Mouse (Mus musculus): ENCODE measurements around the gene Gm5105. TPM values are rescaled to one million over a fixed set of nuclear protein-coding genes. Genes with fewer than 3 reads are reported as not detected.
A peak's percentile ranks its signal among the peaks of the same experiment; 100 is the strongest.

Gene Gm5105
- polyA plus RNA-seq, 1 experiment from 2014 or later = not detected

GRCm38 (mm10) chr3:138064732-138065645 lies 2.2 kb downstream of the Gm5105 start, which contains the start of gene 1110002E22Rik:
Gene 1110002E22Rik, plus strand, starts transcription at chr3:138065052.
- peaks cover 21% of the 10 kb centered on the region for H3K4me1 ChIP-seq
- WGBS = 77% methylated on average over 33 of the region's 33 CpGs
- H3K4me3 ChIP-seq = no peak within 1 kb of the TSS
- no peak; the same call in 1 of the 2 replicates for ATAC-seq
- no peaks in the 10 kb centered on the region for H3K27me3 ChIP-seq
- no peak within 1 kb of the TSS for H3K4me2 ChIP-seq
- no peak within 1 kb of the TSS for H3K9ac ChIP-seq
- H3K36me3 ChIP-seq (ENCODE audit: poor library complexity, severe bottlenecking) = no peaks in the 10 kb centered on the region
- H3K27ac ChIP-seq = peak within 1 kb of the TSS; percentile 6; the same call in 1 of the 2 replicates
- H3K9me3 ChIP-seq (replicated peaks) = no peaks in the 10 kb centered on the region

GRCm38 (mm10) chr3:138063731-138064329 lies 3.4 kb downstream of the Gm5105 start:
- no peaks in the 10 kb centered on the region for H3K9me3 ChIP-seq (replicated peaks)
- no peak overlapping the region for H3K9ac ChIP-seq
- H3K4me1 ChIP-seq = peaks cover 21% of the 10 kb centered on the region
- ATAC-seq = peak; percentile 36; the same call in 1 of the 2 replicates
- 69% methylated on average over 14 of the region's 14 CpGs for WGBS
- H3K27me3 ChIP-seq = no peaks in the 10 kb centered on the region
- no peak overlapping the region for H3K27ac ChIP-seq
- H3K36me3 ChIP-seq (ENCODE audit: poor library complexity, severe bottlenecking) = no peaks in the 10 kb centered on the region
- H3K4me3 ChIP-seq = no peak overlapping the region
- H3K4me2 ChIP-seq = no peak overlapping the region

GRCm38 (mm10) chr3:138062673-138063072 lies 4.5 kb downstream of the Gm5105 start:
- Histone ChIP-seq H3K36me3 (ENCODE audit: poor library complexity, severe bottlenecking) (no peaks in the 10 kb centered on the region), H3K27ac (no peak overlapping the region), H3K9ac (no peak overlapping the region), H3K9me3 (replicated peaks) (no peaks in the 10 kb centered on the region), H3K4me3 (no peak overlapping the region), H3K4me1 (peaks cover 21% of the 10 kb centered on the region), H3K27me3 (no peaks in the 10 kb centered on the region), H3K4me2 (no peak overlapping the region)
- ATAC-seq = no peak
- WGBS = 87% methylated on average over 4 of the region's 4 CpGs

GRCm38 (mm10) chr3:138061205-138061911 lies 5.8 kb downstream of the Gm5105 start:
- Histone ChIP-seq H3K9ac (no peak overlapping the region), H3K27me3 (no peaks in the 10 kb centered on the region), H3K4me3 (no peak overlapping the region), H3K4me1 (peaks cover 17% of the 10 kb centered on the region), H3K36me3 (ENCODE audit: poor library complexity, severe bottlenecking) (no peaks in the 10 kb centered on the region), H3K9me3 (replicated peaks) (no peaks in the 10 kb centered on the region), H3K4me2 (no peak overlapping the region), H3K27ac (no peak overlapping the region)
- no peak for ATAC-seq
- 92% methylated on average over 9 of the region's 9 CpGs for WGBS

GRCm38 (mm10) chr3:138060429-138060828 lies 6.8 kb downstream of the Gm5105 start:
- no peaks in the 10 kb centered on the region for H3K27me3 ChIP-seq
- whole genome bisulfite sequencing = 93% methylated on average over 7 of the region's 7 CpGs
- no peak overlapping the region for H3K9ac ChIP-seq
- H3K27ac ChIP-seq = no peak overlapping the region
- no peaks in the 10 kb centered on the region for H3K36me3 ChIP-seq (ENCODE audit: poor library complexity, severe bottlenecking)
- no peak for ATAC-seq
- H3K4me2 ChIP-seq = no peak overlapping the region
- peaks cover 12% of the 10 kb centered on the region for H3K4me1 ChIP-seq
- no peaks in the 10 kb centered on the region for H3K9me3 ChIP-seq (replicated peaks)
- no peak overlapping the region for H3K4me3 ChIP-seq

- H3K27me3 ChIP-seq = no peaks in the 10 kb centered on the region
- no peak for ATAC-seq
- H3K4me1 ChIP-seq = no peaks in the 10 kb centered on the region
- H3K36me3 ChIP-seq (ENCODE audit: poor library complexity, severe bottlenecking) = no peaks in the 10 kb centered on the region
- H3K4me2 ChIP-seq = no peak overlapping the region
- no peak overlapping the region for H3K9ac ChIP-seq
- no peaks in the 10 kb centered on the region for H3K9me3 ChIP-seq (replicated peaks)
- WGBS = 50% methylated on average over 4 of the region's 4 CpGs
- H3K4me3 ChIP-seq = no peak overlapping the region
- no peak overlapping the region for H3K27ac ChIP-seq
Observed at GRCm38 (mm10) chr3:138058226-138058625, 9.0 kb downstream of the Gm5105 start.

GRCm38 (mm10) chr3:138056976-138057375 lies 10.2 kb downstream of the Gm5105 start:
- H3K36me3 ChIP-seq (ENCODE audit: poor library complexity, severe bottlenecking) = no peaks in the 10 kb centered on the region
- H3K4me2 ChIP-seq = no peak overlapping the region
- no peaks in the 10 kb centered on the region for H3K4me1 ChIP-seq
- H3K9ac ChIP-seq = no peak overlapping the region
- WGBS = 79% methylated on average over 7 of the region's 7 CpGs
- H3K27ac ChIP-seq = no peak overlapping the region
- no peaks in the 10 kb centered on the region for H3K27me3 ChIP-seq
- no peaks in the 10 kb centered on the region for H3K9me3 ChIP-seq (replicated peaks)
- H3K4me3 ChIP-seq = no peak overlapping the region
- ATAC-seq = no peak

- H3K9ac ChIP-seq = no peak overlapping the region
- no peaks in the 10 kb centered on the region for H3K4me1 ChIP-seq
- no peak for ATAC-seq
- 59% methylated on average over 4 of the region's 4 CpGs for WGBS
- H3K36me3 ChIP-seq (ENCODE audit: poor library complexity, severe bottlenecking) = no peaks in the 10 kb centered on the region
- H3K27ac ChIP-seq = no peak overlapping the region
- no peaks in the 10 kb centered on the region for H3K9me3 ChIP-seq (replicated peaks)
- H3K27me3 ChIP-seq = no peaks in the 10 kb centered on the region
- no peak overlapping the region for H3K4me2 ChIP-seq
- H3K4me3 ChIP-seq = no peak overlapping the region
Observed at GRCm38 (mm10) chr3:138053969-138054368, 13.2 kb downstream of the Gm5105 start.

- 79% methylated on average over 3 of the region's 3 CpGs for WGBS
- Histone ChIP-seq H3K4me1 (no peaks in the 10 kb centered on the region), H3K9ac (no peak overlapping the region)
Observed at GRCm38 (mm10) chr3:138051431-138051830, 15.8 kb downstream of the Gm5105 start.

GRCm38 (mm10) chr3:138050772-138051171 lies 16.4 kb downstream of the Gm5105 start:
- ATAC-seq = no peak
- no peak overlapping the region for H3K4me2 ChIP-seq
- no peaks in the 10 kb centered on the region for H3K9me3 ChIP-seq (replicated peaks)
- H3K27me3 ChIP-seq = no peaks in the 10 kb centered on the region
- H3K4me1 ChIP-seq = no peaks in the 10 kb centered on the region
- H3K27ac ChIP-seq = no peak overlapping the region
- 95% methylated on average over 11 of the region's 11 CpGs for WGBS
- H3K9ac ChIP-seq = no peak overlapping the region
- H3K36me3 ChIP-seq (ENCODE audit: poor library complexity, severe bottlenecking) = no peaks in the 10 kb centered on the region
- no peak overlapping the region for H3K4me3 ChIP-seq

More at GRCm38 (mm10) chr3:138051431-138051830, 15.8 kb downstream of the Gm5105 start:
- Histone ChIP-seq H3K27me3 (no peaks in the 10 kb centered on the region), H3K4me2 (no peak overlapping the region), H3K27ac (no peak overlapping the region), H3K36me3 (ENCODE audit: poor library complexity, severe bottlenecking) (no peaks in the 10 kb centered on the region), H3K4me3 (no peak overlapping the region), H3K9me3 (replicated peaks) (no peaks in the 10 kb centered on the region)
- no peak for ATAC-seq

- H3K27me3 ChIP-seq = no peaks in the 10 kb centered on the region
- no peaks in the 10 kb centered on the region for H3K9me3 ChIP-seq (replicated peaks)
- WGBS = 93% methylated on average over 6 of the region's 6 CpGs
- no peak overlapping the region for H3K4me3 ChIP-seq
- H3K36me3 ChIP-seq (ENCODE audit: poor library complexity, severe bottlenecking) = no peaks in the 10 kb centered on the region
- no peak overlapping the region for H3K27ac ChIP-seq
- no peaks in the 10 kb centered on the region for H3K4me1 ChIP-seq
- no peak overlapping the region for H3K9ac ChIP-seq
- ATAC-seq = no peak
- no peak overlapping the region for H3K4me2 ChIP-seq
Observed at GRCm38 (mm10) chr3:138049555-138049954, 17.6 kb downstream of the Gm5105 start.

- 76% methylated on average over 7 of the region's 7 CpGs for WGBS
- ATAC-seq = no peak
Observed at GRCm38 (mm10) chr3:138043316-138043715, 23.9 kb downstream of the Gm5105 start.

More at GRCm38 (mm10) chr3:138043316-138043715, 23.9 kb downstream of the Gm5105 start:
- H3K9ac ChIP-seq = no peak overlapping the region
- no peaks in the 10 kb centered on the region for H3K27me3 ChIP-seq
- H3K4me1 ChIP-seq = 0 out of 2 replicates have a peak, but pooled peaks cover 4% of the 10 kb centered on the region
- H3K9me3 ChIP-seq (replicated peaks) = no peaks in the 10 kb centered on the region
- H3K4me2 ChIP-seq = no peak overlapping the region
- no peak overlapping the region for H3K4me3 ChIP-seq
- no peak overlapping the region for H3K27ac ChIP-seq
- no peaks in the 10 kb centered on the region for H3K36me3 ChIP-seq (ENCODE audit: poor library complexity, severe bottlenecking)

Measured in forebrain, embryonic 13.5 days (tissue).